Mouse (Mus musculus): ENCODE data around the gene Jag2. TPM values are rescaled to one million over a fixed set of nuclear protein-coding genes. Genes with fewer than 3 reads are reported as not detected.

The Jag2 gene
- polyA plus RNA-seq, 1 experiment from 2014 or later, result 15.1 TPM

- Histone ChIP-seq H3K4me3 (replicated peaks; ENCODE audit: low read depth, low read length) (peak overlapping the region; percentile 61), H3K4me2 (ENCODE audit: low read length) (peak overlapping the region; percentile 92), H3K9me3 (ENCODE audit: control insufficient read depth, low read length) (no peaks in the 10 kb centered on the region), H3K4me1 (ENCODE audit: control insufficient read depth, insufficient read depth, low read length) (peaks cover 17% of the 10 kb centered on the region), H3K36me3 (ENCODE audit: control insufficient read depth, insufficient read depth, low read length) (no peaks in the 10 kb centered on the region), H3K27ac (replicated peaks; ENCODE audit: low read depth, low read length) (peak overlapping the region; percentile 94), H3K27me3 (ENCODE audit: control insufficient read depth, insufficient read depth, low read length) (no peaks in the 10 kb centered on the region), H3K9ac (replicated peaks; ENCODE audit: low read length) (peak overlapping the region; percentile 88)
- under 1% methylated on average over 58 of the region's 58 CpGs for WGBS
- ATAC-seq (ENCODE audit: low FRiP score, low TSS enrichment), result peak; percentile 91
- DNase-seq, result peak; percentile 98
Observed at GRCm38 (mm10) chr12:112950040-112950760, 20.6 kb upstream of the Jag2 start.

GRCm38 (mm10) chr12:112947307-112947706 lies 17.7 kb upstream of the Jag2 start:
- no peak for DNase-seq
- no peak overlapping the region for H3K4me2 ChIP-seq (ENCODE audit: low read length)
- no peak overlapping the region for H3K9ac ChIP-seq (replicated peaks; ENCODE audit: low read length)
- ATAC-seq (ENCODE audit: low FRiP score, low TSS enrichment), result no peak
- H3K36me3 ChIP-seq (ENCODE audit: control insufficient read depth, insufficient read depth, low read length), result no peaks in the 10 kb centered on the region
- no peak overlapping the region for H3K4me3 ChIP-seq (replicated peaks; ENCODE audit: low read depth, low read length)
- no peaks in the 10 kb centered on the region for H3K9me3 ChIP-seq (ENCODE audit: control insufficient read depth, low read length)
- peaks cover 18% of the 10 kb centered on the region for H3K4me1 ChIP-seq (ENCODE audit: control insufficient read depth, insufficient read depth, low read length)
- WGBS, result 27% methylated on average over 4 of the region's 4 CpGs
- H3K27me3 ChIP-seq (ENCODE audit: control insufficient read depth, insufficient read depth, low read length), result no peaks in the 10 kb centered on the region
- H3K27ac ChIP-seq (replicated peaks; ENCODE audit: low read depth, low read length), result no peak overlapping the region

- Histone ChIP-seq H3K4me2 (ENCODE audit: low read length) (no peak overlapping the region), H3K36me3 (ENCODE audit: control insufficient read depth, insufficient read depth, low read length) (no peaks in the 10 kb centered on the region), H3K9ac (replicated peaks; ENCODE audit: low read length) (no peak overlapping the region), H3K9me3 (ENCODE audit: control insufficient read depth, low read length) (no peaks in the 10 kb centered on the region), H3K4me1 (ENCODE audit: control insufficient read depth, insufficient read depth, low read length) (peaks cover 9% of the 10 kb centered on the region), H3K27me3 (ENCODE audit: control insufficient read depth, insufficient read depth, low read length) (no peaks in the 10 kb centered on the region), H3K27ac (replicated peaks; ENCODE audit: low read depth, low read length) (no peak overlapping the region), H3K4me3 (replicated peaks; ENCODE audit: low read depth, low read length) (no peak overlapping the region)
- WGBS, result 86% methylated on average over 2 of the region's 2 CpGs
- ATAC-seq (ENCODE audit: low FRiP score, low TSS enrichment) (no peak), DNase-seq (no peak)
Observed at GRCm38 (mm10) chr12:112943669-112944068, 14.1 kb upstream of the Jag2 start.

GRCm38 (mm10) chr12:112941776-112942713 lies 12.5 kb upstream of the Jag2 start, which contains the start of gene Nudt14:
Gene Nudt14 (minus strand): TSS chr12:112942124.
- peak within 1 kb of the TSS; percentile 74 for H3K27ac ChIP-seq (replicated peaks; ENCODE audit: low read depth, low read length)
- WGBS, result 2% methylated on average over 58 of the region's 58 CpGs
- H3K9ac ChIP-seq (replicated peaks; ENCODE audit: low read length), result peak within 1 kb of the TSS; percentile 68
- H3K9me3 ChIP-seq (ENCODE audit: control insufficient read depth, low read length), result no peaks in the 10 kb centered on the region
- peak; percentile 85 for DNase-seq
- peak within 1 kb of the TSS; percentile 62 for H3K4me3 ChIP-seq (replicated peaks; ENCODE audit: low read depth, low read length)
- no peaks in the 10 kb centered on the region for H3K36me3 ChIP-seq (ENCODE audit: control insufficient read depth, insufficient read depth, low read length)
- H3K4me2 ChIP-seq (ENCODE audit: low read length), result peak within 1 kb of the TSS; percentile 67
- peaks cover 9% of the 10 kb centered on the region for H3K4me1 ChIP-seq (ENCODE audit: control insufficient read depth, insufficient read depth, low read length)
- peak; percentile 79 for ATAC-seq (ENCODE audit: low FRiP score, low TSS enrichment)
- H3K27me3 ChIP-seq (ENCODE audit: control insufficient read depth, insufficient read depth, low read length), result no peaks in the 10 kb centered on the region

GRCm38 (mm10) chr12:112941156-112941775 lies 11.7 kb upstream of the Jag2 start:
- 44% methylated on average over 10 of the region's 10 CpGs for WGBS
- DNase-seq (no peak), ATAC-seq (ENCODE audit: low FRiP score, low TSS enrichment) (0 out of 2 replicates have a peak, but pooled peaks have one; percentile 0)
- Histone ChIP-seq H3K27me3 (ENCODE audit: control insufficient read depth, insufficient read depth, low read length) (no peaks in the 10 kb centered on the region), H3K27ac (replicated peaks; ENCODE audit: low read depth, low read length) (peak overlapping the region; percentile 74; the same call in 1 of the 2 replicates), H3K4me2 (ENCODE audit: low read length) (peak overlapping the region; percentile 67), H3K36me3 (ENCODE audit: control insufficient read depth, insufficient read depth, low read length) (no peaks in the 10 kb centered on the region), H3K9ac (replicated peaks; ENCODE audit: low read length) (peak overlapping the region; percentile 68; the same call in 1 of the 2 replicates), H3K4me1 (ENCODE audit: control insufficient read depth, insufficient read depth, low read length) (peaks cover 9% of the 10 kb centered on the region), H3K9me3 (ENCODE audit: control insufficient read depth, low read length) (no peaks in the 10 kb centered on the region), H3K4me3 (replicated peaks; ENCODE audit: low read depth, low read length) (peak overlapping the region; percentile 62)

- no peaks in the 10 kb centered on the region for H3K36me3 ChIP-seq (ENCODE audit: control insufficient read depth, insufficient read depth, low read length)
- H3K4me3 ChIP-seq (replicated peaks; ENCODE audit: low read depth, low read length), result no peak overlapping the region
- peaks cover 9% of the 10 kb centered on the region for H3K4me1 ChIP-seq (ENCODE audit: control insufficient read depth, insufficient read depth, low read length)
- 85% methylated on average over 9 of the region's 9 CpGs for WGBS
- H3K27me3 ChIP-seq (ENCODE audit: control insufficient read depth, insufficient read depth, low read length), result no peaks in the 10 kb centered on the region
- H3K27ac ChIP-seq (replicated peaks; ENCODE audit: low read depth, low read length), result no peak overlapping the region
- ATAC-seq (ENCODE audit: low FRiP score, low TSS enrichment) (no peak), DNase-seq (no peak)
- no peak overlapping the region for H3K4me2 ChIP-seq (ENCODE audit: low read length)
- no peaks in the 10 kb centered on the region for H3K9me3 ChIP-seq (ENCODE audit: control insufficient read depth, low read length)
- no peak overlapping the region for H3K9ac ChIP-seq (replicated peaks; ENCODE audit: low read length)
Observed at GRCm38 (mm10) chr12:112940710-112941109, 11.1 kb upstream of the Jag2 start.

- Histone ChIP-seq H3K4me3 (replicated peaks; ENCODE audit: low read depth, low read length) (no peak overlapping the region), H3K9ac (replicated peaks; ENCODE audit: low read length) (no peak overlapping the region), H3K27me3 (ENCODE audit: control insufficient read depth, insufficient read depth, low read length) (no peaks in the 10 kb centered on the region), H3K4me2 (ENCODE audit: low read length) (no peak overlapping the region), H3K9me3 (ENCODE audit: control insufficient read depth, low read length) (no peaks in the 10 kb centered on the region), H3K27ac (replicated peaks; ENCODE audit: low read depth, low read length) (no peak overlapping the region), H3K4me1 (ENCODE audit: control insufficient read depth, insufficient read depth, low read length) (peaks cover 9% of the 10 kb centered on the region), H3K36me3 (ENCODE audit: control insufficient read depth, insufficient read depth, low read length) (no peaks in the 10 kb centered on the region)
- DNase-seq (no peak), ATAC-seq (ENCODE audit: low FRiP score, low TSS enrichment) (no peak)
- 95% methylated on average over 4 of the region's 4 CpGs for WGBS
Observed at GRCm38 (mm10) chr12:112940238-112940637, 10.7 kb upstream of the Jag2 start.

GRCm38 (mm10) chr12:112938873-112939565 lies 9.4 kb upstream of the Jag2 start:
- 62% methylated on average over 10 of the region's 10 CpGs for WGBS

More at GRCm38 (mm10) chr12:112938873-112939565, 9.4 kb upstream of the Jag2 start:
- no peak overlapping the region for H3K4me2 ChIP-seq (ENCODE audit: low read length)
- H3K4me3 ChIP-seq (replicated peaks; ENCODE audit: low read depth, low read length), result no peak overlapping the region
- H3K9ac ChIP-seq (replicated peaks; ENCODE audit: low read length), result no peak overlapping the region
- ATAC-seq (ENCODE audit: low FRiP score, low TSS enrichment) (no peak), DNase-seq (peak; percentile 52)
- no peaks in the 10 kb centered on the region for H3K9me3 ChIP-seq (ENCODE audit: control insufficient read depth, low read length)
- H3K4me1 ChIP-seq (ENCODE audit: control insufficient read depth, insufficient read depth, low read length), result peaks cover 9% of the 10 kb centered on the region
- no peak overlapping the region for H3K27ac ChIP-seq (replicated peaks; ENCODE audit: low read depth, low read length)
- no peaks in the 10 kb centered on the region for H3K36me3 ChIP-seq (ENCODE audit: control insufficient read depth, insufficient read depth, low read length)
- no peaks in the 10 kb centered on the region for H3K27me3 ChIP-seq (ENCODE audit: control insufficient read depth, insufficient read depth, low read length)
